Mouse (Mus musculus) erythroblast, adult 5-6 weeks (primary cell): ENCODE results near the gene Cpa4. TPM values are rescaled to one million over a fixed set of nuclear protein-coding genes. Genes with fewer than 3 reads are reported as not detected.

Experiments
- ATAC-seq: replicated peaks from 2 replicates; pipeline ENCODE4 v1.8.0; 2016; ENCODE audit warnings: moderate number of reproducible peaks, mild to moderate bottlenecking, moderate TSS enrichment, inconsistent platforms; ENCODE audit not compliant: poor library complexity, low FRiP score, severe bottlenecking
- total RNA-seq, 2 experiments: library from RNA; stranded (forward) in 1 of 2; stranded (reverse) in 1 of 2; fragments of 150-400 nt in 1 of 2; fragments of 200-764, 138-1000 nt in 1 of 2; gene quantifications; 2 replicates each; pipeline versions ENCODE4 v1.2.3 to v1.2.4; 2015 to 2017; ENCODE audit warnings: low replicate concordance in 2 of 2

Cpa4 gene
- total RNA-seq, 2 experiments from 2014 or later: not detected

- no peak for ATAC-seq
Observed at GRCm38 (mm10) chr6:30586886-30587442, 18.8 kb downstream of the Cpa4 start.

DNA sequence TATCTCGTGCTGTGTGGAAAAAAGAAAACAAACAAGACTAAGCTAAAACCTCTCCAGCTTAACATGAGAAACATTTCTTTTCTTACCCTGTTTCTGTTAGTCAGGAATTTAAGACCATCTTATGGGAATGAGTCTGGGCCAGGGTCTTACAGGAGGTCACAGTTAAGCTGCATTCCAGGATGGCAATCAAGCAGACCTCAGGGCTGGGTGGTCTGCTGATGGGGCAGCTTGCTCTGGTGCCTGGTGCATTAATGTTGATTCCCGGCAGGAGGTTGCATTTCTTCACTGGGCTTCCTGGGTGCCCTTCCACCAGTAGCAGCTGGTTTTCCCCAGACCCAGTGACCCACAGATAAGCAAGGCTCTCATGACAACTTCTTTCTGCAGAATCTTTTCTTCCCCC lies 21.6 kb downstream of the Cpa4 start:
- ATAC-seq: no peak

DNA sequence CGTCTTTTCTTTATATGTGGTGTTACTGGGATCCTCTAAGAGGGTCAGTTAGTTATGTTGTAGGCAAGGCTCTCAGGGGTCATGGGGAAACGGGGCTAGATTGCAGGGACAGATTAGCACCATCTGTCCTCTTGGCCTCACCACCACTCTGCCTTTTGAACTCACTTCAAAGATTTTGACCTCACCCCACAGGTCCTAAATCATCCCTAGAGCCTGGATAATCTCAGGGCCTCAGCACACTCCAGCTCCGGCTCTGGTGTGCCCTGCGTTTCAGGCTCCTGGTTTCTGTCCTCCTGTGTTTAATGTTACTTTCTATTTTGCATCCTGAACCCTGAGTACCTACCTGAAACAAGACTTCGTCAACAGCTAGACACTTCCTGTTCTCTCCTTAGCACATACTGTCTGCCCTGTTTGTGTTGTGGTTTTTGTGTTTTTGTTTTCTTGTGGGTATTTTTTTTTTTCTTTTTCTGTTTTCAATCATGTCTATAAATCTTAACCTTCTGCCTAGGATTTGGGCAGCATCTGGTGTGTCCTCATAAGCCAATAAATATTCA lies 23.8 kb downstream of the Cpa4 start:
- ATAC-seq: no peak

GRCm38 (mm10) chr6:30592417-30592974 lies 24.3 kb downstream of the Cpa4 start:
- no peak for ATAC-seq

DNA sequence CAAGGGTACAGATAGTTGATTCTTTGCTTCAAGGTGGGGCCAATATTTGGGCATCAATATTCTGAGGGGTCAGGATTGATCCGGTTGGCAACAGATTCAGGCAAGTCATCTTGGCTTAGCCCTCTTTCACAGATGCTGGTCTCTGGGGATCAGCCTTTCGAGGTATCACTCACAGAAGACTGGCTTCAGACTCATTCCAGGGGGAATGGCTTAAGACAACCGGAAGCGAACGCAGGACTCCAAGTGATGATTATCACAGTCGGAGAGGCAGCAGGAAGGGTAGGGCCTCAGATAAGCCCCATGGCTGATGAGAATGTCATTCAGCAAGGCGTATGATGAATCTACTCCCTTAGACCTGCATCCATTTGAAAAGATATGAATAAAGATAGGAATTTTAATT lies 26.2 kb downstream of the Cpa4 start:
- ATAC-seq: no peak

DNA sequence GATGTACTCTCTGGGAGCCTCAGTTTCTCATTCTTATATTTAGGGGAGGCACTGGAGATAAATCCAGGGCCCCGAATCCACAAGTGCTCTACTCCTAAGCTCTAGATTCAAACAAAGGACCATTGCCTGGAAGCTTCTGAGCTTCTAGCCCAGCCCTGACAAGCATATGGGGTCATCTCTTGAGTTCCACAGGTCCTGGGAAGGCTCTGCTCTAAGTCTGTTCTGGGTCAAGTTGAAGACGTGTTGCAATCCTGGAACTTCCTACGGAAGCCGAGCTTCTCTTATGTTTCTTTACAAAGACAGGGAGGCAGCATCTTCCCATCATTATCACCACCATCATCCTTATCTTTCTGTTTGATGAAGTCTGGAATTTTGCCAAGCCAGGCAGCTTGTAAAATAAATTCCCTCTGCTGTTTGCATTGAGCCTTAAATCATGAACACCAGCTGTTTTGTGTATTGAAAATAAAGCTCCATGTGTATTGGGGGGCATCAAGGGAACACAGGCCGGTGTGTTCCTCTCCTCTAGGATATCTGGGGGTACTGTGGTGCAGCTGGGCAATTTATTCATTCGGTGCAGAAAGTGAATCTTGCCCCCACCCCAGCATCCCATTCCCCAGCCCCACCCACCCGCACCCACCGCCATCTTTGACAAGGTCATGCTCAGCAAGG lies 28.2 kb downstream of the Cpa4 start:
- ATAC-seq: no peak

DNA sequence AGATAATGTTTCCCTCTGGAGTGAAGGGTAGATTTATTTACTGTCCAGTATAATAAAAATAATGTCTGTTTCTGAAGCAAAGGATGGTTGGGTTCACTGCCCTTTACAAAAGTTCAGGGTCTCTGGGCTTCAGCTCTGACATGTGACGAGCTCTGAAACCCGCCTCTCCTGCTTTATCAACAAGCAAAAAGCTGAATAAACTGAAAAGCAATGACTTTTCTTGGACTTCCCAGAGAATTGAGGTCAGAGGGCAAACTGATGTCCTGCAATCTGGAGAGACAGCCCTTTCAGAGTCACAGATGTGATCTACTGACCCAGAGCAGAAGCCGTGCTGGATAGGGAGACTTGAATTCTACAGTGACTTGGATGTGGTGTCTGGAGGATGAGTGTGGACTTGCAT lies 31.9 kb downstream of the Cpa4 start:
- no peak for ATAC-seq

DNA sequence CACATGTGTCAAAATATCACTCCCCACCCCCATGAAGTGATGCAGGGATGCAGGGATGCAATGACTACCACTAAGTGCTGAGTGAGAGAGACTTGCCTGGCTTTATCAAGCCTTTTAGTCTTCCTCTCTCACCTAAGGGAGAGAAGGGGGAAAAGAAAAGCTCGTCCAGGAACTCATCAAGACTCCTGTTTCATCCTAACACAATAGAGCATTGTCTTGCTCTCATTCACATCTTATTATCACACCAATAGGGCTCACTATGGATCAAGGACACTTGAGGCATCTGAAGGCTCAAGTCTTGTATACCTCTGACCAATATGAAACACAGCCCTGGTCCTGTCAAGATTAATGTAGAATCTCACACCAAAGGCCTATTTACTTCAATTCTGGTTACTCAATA lies 32.8 kb downstream of the Cpa4 start:
- no peak for ATAC-seq

DNA sequence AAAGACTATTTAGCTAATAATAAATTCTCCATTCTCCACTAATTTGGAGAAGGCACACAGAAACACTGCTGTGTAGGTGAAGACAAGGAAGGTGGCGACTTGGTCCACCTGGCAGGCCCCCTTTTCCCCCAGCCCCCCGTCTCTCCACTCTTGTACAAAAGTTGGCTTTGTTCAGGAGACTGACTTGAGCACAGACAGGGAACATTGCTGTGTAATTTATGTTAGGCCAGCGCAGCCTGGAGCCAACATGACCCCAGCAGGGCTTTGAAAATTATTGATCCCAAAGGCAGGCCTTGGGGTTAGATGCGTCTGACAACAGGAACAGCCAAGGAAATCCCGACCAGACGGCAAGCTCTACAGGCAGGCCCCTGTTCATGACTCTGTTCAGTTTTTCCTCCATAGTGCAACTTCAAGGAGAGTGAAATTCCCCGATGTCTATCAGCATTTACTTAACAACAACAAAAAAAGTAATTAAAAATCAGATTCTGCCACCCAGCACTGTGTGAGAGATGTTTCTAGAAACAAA lies 36.2 kb downstream of the Cpa4 start:
- no peak for ATAC-seq

DNA sequence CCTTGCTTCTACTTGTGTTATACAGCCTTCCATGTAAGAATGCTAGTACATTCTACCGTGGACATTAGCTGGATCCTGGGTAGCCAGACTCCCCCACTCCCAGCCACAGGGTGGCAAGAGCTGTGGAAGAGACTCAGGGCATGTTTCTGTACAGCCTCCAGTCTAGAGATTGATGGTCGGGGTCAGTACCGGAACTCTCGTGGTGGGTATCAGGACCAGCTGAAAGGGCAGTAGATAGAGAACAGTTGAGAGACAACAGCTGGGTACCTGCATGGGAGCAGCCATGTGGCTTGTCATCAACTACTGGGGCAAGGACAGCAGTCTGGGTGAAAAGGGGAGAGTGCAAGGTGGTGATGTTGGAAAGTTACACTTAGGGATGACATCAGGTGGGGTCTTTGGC lies 36.9 kb downstream of the Cpa4 start:
- ATAC-seq: no peak

GRCm38 (mm10) chr6:30605672-30606071 lies 37.5 kb downstream of the Cpa4 start:
- ATAC-seq: no peak

GRCm38 (mm10) chr6:30610710-30611109 lies 42.5 kb downstream of the Cpa4 start, which contains the start of gene Cpa5:
Cpa5 (plus strand) TSS chr6:30611010.
- no peak for ATAC-seq

GRCm38 (mm10) chr6:30611212-30611611 lies 43.0 kb downstream of the Cpa4 start:
- ATAC-seq: no peak

GRCm38 (mm10) chr6:30614251-30614650 lies 46.1 kb downstream of the Cpa4 start:
- no peak for ATAC-seq

- ATAC-seq: no peak
Observed at GRCm38 (mm10) chr6:30615741-30616140, 47.6 kb downstream of the Cpa4 start.

DNA sequence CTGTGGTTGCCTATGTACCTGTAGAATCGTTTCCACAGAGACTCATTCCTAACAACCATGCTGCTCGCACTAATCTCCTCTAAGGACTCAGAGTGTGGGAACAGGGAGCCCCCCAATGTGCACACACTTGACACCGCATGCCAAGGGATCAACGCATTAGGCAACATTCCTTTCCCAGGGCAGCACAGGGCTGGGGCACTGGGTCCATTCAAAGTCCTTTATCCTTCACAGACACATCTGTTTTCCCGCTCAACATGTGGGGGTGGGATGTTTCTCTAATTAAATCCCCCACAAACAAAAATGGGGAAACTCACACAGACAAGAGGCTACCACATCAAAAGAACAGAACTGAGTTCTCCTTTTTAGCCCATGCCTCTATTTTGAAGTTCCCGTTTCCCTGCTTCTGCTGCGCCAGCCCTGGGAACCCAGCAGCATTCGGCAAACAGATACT lies 48.3 kb downstream of the Cpa4 start:
- ATAC-seq: no peak

DNA sequence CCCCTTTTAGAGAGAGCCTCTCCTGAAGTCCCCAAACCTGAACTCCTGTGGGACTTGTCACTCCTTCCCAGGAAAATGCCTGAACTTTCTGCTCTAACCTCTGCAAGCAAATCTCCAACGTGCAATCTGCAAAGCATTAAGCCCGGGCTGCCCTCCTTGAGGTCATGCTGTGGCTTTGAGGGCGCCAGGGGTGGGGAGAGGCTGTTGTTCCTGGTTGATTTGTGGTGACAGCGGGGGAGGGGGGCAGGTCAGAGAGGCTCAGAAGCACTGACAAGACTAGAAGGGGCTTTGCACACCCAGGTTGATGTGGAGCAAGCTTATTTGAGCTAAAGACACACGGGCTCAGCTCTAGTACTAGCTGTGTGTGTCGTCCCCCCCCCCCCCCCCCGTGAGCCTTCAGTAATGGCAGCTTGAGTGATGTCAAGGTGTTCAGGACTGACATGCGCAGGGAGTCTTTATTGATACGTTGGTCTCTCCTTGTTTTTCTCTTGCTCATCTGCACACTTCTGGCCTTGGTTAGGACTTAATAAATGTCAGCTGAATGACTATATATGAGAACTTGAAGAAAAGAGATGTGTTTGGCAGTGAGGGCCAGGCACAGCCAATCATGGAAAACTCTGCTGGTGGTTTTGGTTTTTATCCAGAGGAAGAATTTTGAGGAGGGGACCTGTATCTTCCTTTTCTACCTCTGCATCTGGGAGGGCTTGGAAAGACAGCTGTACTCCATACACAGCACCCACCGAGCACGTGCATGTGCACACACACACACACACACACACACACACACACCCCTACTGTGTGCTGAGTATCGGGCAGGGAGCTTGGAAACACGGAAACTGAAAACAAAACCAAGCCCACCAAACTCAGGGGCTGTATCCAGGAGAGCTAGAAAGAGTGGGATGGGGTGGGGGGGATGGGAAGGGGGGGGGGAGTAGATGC lies 49.1 kb downstream of the Cpa4 start:
- ATAC-seq: no peak

DNA sequence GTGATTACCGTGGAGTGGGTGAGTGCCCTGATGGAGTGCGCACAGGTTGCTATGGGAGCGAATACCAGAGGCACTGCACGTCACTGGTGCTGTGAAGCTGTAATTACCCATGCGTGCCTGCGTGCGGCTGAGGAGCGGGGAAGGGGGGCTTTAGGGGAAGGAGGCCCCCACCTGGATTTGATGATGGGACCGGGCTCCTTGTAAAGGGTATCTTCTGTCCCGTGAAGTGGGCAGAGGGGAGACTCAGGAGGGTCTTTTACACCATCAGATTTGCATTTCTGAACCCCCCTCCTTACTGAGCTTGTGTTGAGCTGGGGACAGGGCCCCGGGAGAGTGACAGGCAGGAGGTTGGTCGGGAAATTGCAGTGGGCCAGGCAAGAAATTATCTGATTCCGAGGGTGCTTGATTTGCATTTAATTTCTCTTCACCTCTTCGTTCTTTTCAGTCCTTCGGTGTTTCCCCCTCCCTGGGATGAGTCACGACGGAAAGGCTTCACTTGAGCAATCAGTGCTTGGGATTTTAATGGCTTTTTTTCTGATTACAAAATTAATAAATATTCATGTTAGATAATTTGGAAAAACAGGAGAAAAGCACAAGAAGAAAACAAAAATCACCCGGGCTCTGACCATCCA lies 49.9 kb downstream of the Cpa4 start:
- ATAC-seq: no peak

DNA sequence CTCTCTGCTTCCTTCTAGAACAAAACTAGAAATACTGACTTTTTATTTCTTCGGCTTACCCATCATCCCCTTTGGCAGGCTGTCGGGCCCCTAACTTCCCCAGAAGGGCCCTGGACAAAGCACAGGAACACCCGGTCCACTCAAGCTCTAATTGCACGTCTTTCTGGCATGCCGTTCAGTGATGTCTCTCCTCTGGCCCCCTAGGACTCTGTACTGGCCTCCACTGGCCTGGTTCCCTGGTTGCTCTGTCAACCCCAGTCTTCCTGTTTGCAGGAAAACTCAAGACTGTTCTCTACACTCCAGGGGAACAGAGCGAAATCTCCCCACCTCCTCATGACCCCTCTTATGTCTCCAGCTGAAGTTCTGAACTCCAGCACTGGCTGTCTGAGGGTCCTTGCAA lies 50.6 kb downstream of the Cpa4 start:
- ATAC-seq: no peak
